Mouse (Mus musculus): ENCODE measurements around the gene Zer1.
A peak's percentile ranks its signal among the peaks of the same experiment; 100 is the strongest.

Zer1 gene

DNA sequence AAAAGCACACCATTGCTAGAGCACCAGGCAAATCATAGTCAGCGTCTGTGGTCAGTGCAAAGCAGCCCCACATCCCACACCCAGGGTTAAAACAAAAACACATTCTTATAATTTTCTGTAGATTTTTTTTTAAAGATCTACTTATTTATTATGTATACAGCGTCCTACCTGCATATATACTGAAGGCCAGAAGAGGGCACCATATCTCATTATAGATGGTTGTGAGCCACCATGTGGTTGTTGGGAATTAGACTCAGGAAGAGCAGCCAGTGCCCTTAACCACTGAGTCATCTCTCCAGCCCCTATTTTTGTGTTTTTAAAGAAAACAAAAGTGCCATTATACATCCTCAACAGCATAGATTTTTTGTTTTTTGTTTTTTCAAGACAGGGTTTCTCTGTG, 4.4 kb upstream of the Zer1 start:
- DNase-seq (ENCODE audit: extremely low spot score, low spot score): no peak

DNA sequence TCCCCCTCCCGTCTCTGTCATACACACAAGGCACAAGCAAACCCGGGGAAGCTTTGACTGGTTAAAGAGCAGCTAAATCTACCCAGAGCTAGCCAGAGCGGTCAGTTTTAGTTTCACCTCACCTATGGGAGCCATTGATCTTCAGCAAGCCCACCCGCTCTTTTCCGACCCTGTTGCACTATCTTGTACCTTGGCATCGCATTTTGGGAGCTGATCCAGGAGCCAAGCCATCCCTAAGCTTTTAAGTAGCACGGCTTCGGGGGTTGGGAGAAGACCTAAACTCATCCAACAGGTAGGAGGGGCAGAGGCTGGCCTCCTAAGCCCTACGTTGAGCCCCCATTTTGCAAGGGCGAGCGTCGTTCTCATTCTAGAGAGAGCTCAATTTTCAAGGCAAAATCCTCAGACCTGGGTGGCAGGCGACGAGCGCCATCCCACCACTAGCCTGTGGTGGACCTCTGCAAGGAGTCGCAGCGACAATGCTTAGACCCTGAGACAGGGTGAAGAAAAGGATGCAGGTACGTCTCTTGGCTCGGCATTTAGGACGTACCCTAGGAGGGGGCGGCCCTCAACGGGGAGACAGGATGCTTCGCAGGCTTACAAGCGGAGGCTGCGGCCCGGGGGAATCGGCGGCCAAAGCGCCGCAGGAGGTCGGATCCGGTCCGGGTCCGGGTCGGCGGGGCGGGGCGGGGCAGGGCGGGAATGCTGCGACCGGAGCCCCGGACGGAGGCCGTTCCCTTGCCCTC, 485 bp downstream of the Zer1 start:
- no peak for DNase-seq (ENCODE audit: extremely low spot score, low spot score)

DNA sequence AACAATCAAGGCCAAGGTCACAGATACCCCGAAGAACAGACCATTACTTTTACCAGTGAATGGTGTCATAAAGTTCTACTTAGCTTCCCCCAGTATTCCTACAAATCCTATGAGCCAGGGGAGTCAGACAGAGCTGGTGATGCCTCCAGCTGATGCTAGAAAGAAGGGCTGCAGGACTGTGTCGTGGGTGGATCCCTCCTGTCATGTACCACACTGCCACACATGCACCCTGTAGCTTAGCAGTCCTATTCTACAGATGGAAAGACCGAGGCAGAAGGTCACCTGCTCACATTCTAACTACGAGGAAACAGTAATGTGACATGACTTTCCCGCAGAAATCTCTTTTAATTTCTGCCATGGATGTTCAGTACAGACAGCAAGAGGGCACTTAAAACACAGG, 1.6 kb downstream of the Zer1 start:
- DNase-seq (ENCODE audit: extremely low spot score, low spot score): no peak

DNA sequence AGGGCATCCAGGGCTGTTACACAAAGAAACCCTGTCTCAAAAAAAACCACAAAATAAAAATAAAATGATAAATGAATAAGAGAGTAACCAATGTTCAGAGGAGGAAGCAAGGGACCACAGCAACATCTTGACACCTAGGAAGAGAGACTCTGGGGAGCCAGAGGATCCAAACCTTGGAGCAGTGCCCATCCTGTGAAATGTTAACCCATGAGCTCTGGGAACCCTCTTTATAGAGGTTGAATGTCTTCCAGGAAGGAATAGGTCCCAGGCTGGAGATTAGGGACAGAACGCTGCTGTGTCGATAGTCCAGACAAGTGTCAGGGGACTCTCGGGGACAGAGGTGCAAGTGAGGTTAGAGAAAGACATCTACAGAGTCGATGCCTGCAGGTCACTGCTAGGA, 4.1 kb downstream of the Zer1 start:
- DNase-seq (ENCODE audit: extremely low spot score, low spot score): no peak

DNA sequence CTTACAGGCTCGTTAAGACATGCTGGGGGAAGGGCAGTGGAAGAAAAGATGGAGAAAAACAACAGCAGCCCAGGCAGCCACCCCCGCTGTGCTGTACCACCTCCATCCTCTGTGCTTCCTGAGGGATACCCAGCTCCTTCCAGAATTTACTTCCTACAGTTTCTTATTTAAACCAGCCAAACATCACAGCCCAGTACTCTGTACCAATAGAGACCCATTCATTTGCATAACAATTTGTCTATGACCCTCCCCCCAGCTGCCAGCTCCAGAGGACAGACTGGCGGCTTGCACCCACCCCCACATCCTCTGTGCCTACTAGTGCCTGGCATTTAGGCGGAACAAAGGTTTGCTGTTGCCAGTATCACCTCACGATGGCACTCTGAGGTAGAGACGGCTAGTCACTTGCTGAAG, 4.7 kb downstream of the Zer1 start:
- no peak for DNase-seq (ENCODE audit: extremely low spot score, low spot score)

DNA sequence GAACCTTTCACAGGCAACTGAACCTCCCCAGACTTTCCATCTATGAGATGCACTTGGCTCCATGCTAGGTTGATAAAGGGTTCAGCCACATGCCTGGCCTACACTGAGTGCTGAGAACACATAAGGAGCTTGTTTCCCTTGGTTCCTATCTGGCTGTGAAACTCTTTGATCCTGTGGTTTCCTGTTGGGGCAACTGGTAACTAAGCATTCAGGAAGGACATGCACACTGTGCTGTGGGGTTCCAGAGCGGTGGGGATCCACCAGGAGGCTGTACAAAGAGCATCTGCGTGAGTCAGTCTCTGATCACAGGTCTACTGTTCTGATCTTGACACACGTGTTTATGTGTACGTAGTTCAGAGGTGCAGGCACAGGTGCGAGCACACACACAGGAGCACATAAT, 11.8 kb downstream of the Zer1 start:
- no peak for DNase-seq (ENCODE audit: extremely low spot score, low spot score)

DNA sequence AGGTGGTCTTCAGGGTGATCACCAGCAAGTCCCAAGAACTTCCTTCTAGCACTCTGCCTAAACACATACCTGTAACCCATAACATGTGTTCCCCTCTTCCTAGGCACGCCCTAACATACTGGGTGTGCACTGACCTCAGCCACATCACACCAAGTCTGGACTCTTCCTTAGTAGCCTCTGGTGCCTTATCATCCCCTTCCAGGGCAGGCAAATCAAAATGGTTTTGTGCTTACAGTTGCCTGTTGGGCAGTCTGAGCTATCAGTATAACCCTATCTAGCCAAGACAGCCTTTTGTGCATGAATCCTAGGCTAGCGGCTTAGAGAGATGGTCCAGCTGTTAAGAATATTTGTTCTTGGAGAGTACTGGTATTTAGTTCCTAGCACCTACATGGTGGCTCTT, 12.9 kb downstream of the Zer1 start:
- no peak for DNase-seq (ENCODE audit: extremely low spot score, low spot score)

DNA sequence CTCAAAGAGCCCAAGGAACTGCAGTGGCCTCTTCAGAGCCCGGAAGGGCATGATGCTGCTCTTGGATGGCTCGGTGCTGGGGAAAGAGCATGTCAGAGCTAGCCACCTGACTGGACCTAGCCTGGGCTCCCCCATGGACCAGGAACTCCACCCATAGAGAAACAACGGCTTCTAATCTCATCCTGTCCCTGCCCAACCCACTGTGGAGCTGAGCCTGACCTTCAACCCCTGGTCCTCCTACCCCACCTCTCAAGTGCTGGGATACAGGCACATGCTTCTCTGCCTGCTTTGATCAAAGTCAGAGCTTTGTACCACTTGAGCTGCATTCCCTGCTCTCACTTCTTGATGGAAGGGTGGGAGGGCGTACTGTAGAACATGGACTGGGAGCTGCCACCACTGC, 16.1 kb downstream of the Zer1 start:
- DNase-seq (ENCODE audit: extremely low spot score, low spot score): no peak

DNA sequence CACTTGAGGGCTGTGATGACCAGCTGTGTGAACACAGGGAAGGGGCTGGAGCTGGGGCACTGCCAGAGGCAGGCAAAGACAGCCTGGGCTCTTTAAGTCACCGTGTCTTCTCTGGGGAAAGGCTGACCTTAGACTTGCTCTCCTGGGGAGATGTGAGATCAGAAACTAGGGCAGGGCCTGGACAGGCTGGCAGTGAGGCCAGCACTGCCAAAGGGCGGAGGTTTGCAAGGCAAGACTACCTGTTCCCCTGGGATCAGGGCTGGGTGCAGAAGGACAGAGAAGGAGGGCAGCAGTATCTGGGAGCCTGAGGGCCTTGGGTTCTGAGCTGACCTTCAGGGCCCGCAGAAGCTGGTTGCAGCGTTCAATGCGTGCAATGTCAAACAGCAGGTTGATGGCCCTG, 16.7 kb downstream of the Zer1 start:
- no peak for DNase-seq (ENCODE audit: extremely low spot score, low spot score)

DNA sequence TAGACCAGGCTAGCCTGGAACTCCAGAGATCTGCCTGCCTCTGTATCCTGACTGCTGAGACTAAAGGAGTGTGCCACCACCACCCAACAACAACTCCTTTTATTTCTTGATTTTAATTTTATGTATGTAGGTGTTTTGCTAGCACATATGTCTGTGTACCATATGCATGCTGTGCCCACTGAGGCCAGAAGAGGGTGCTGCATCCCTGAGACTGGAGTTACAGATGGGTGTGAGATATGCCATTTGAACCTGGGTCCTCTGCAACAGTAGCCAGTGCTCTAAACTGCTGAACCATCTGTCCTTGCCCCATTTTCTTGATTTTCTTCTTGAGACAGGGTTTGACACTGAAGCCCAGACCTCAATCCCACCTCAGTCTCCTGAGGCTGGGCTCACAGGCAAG, 18.0 kb downstream of the Zer1 start:
- DNase-seq (ENCODE audit: extremely low spot score, low spot score): peak; percentile 52

DNA sequence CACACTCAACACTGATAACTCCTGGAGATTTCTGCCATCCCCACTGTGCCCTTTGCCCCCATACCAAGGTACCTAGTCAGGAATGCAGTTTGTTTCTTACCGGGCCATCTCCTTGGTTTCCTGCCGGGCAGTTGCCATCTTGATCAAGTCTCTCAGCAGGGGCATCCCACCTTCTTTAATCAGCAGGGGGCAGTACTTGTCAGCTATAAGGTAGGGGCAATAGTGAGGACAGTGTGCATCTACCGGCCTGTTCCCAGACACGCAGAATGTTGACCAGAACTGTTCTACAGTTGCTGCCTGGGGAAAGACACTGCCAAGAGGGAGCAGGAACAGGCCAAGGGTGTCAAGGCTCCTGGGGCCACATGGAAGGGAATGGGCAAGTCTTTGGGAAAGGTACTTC, 24.2 kb downstream of the Zer1 start:
- no peak for DNase-seq (ENCODE audit: extremely low spot score, low spot score)

DNA sequence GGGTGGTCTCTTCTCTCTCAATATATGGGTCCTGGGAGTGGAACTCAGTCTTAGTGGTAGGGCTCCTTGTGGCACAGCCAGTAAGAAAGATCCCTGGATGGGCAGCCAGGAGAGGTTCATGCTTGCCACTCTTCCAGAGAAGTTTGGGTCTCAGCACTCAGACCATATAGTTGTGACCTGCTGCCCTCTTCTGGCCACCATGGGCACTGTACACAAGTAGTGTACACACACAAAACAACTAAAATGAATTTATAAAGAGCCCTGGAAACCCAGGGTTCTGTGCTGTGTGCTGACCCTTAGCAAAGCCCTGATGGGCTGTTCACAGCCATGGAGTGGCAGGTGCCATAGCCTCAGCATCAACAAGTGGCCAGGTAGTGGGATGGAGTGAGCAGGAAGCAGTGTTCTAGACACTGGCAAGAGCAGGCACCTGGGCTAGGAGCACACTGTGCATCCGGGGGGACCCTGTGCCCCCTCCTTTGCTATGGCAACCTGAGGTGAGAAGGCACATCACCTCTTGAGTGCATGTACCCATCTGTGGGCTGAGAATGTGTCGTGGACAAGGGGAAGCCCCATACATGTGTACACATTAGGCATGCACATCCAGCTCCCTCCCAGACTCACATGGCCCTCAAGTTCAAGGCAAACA, 28.4 kb downstream of the Zer1 start:
- peak; percentile 51 for DNase-seq (ENCODE audit: extremely low spot score, low spot score)

DNA sequence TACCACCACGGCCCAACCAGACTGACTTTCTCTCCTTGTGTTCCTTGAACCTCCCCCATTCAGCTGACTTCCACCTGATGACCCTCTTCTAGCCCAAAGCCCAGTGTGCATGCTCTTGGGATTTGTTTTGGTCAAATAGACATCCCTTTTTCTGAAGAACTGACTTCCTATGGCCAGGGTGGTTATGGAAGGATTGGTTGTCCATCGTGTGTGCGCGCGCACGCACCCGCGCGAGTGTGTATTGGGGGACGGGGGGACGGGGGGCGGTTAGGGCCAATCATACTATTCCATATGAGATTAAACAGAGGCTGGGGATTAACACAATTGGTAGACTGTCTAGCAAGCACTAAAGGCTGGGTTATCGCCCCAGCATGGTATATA, 30.2 kb downstream of the Zer1 start:
- no peak for DNase-seq (ENCODE audit: extremely low spot score, low spot score)

DNA sequence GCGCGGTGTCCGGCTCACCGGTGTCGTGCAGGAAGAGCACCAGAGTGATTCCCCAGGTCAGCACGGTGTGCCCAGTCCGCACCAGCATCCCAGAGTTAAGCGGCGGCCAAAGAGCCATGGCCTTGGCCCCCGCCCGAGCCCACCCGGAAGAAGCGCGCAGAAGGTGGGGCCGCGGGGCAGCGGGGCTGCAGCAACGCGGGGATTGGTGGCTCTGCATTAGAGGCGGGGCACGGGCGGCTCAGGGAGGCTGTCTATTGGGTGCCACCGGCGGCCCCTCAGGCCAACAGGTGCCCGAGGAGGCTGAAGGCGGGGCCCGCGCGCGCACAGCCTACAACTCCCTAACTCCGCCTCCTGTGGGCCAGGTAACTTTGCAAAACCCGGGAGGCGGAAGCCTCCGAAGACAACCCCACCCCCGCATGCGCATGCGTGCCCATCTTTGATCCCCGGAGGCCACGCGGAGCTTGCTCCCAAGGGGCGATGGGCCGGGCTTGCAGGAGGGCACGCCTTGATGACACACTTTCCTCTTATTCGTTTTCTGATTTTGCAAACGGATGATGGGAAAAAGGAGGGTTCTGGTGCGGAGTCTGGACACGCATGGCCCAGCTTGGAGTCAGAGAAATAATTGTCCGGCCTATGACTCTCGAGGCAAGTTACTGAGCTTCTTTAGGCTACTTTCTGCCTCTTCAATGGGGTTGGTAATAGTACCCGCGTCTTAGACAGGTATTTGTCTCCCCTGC, 30.7 kb downstream of the Zer1 start, which contains the start of gene Zdhhc12:
Gene Zdhhc12, minus strand, starts transcription at position 178 of the 737 bp plus-strand sequence.
- DNase-seq (ENCODE audit: extremely low spot score, low spot score): peak; percentile 92

DNA sequence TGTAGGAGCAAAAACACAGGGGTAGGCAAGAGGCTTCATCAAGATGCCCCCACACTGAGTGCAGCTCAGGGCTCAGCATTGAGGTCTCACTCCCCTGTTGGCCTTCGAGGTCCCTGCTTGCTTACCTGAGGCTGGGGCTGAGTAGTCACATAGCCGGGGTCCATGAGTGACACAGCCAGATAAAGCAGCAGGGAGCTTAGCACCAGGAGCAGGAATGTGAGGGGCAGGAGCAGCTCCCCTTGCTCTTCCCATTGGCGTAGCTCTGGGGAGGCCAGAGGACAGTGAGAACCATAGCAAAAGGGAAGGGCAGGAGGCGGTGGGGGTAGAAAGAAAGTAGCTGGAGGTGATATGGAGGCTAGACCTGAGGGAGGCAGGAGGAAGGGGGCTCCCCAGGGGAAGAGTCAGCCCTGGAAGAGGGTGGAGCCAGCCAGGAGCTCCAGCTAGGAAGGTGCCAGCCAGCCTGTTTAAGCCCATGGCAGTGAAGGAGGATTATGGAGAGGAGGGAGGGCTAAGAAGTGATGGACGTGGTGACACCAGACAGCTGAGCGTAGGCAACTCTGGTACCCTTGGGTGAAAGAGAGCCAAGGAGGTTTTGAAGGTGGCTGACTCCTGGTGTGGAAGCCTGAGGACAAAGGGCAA, 32.0 kb downstream of the Zer1 start:
- no peak for DNase-seq (ENCODE audit: extremely low spot score, low spot score)

DNA sequence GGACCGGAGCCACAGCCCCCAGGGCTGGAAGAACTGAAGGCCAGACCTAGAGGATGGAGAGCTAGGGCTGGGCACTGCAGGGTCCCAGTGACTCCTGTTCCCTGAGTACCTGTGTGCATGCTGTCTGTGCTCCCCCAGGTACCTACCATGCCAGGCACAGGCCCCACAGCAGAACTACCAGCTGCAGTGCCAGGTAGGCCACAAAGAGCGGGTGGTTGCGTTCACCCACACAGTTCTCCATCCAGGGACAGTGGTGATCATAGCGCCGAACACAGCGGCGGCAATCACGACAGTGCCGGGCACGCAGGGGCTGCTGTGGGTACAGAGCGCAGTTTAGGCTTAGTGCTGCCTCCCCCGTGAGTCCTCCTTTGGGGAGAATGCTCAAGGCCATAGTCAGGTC, 32.9 kb downstream of the Zer1 start:
- no peak for DNase-seq (ENCODE audit: extremely low spot score, low spot score)

DNA sequence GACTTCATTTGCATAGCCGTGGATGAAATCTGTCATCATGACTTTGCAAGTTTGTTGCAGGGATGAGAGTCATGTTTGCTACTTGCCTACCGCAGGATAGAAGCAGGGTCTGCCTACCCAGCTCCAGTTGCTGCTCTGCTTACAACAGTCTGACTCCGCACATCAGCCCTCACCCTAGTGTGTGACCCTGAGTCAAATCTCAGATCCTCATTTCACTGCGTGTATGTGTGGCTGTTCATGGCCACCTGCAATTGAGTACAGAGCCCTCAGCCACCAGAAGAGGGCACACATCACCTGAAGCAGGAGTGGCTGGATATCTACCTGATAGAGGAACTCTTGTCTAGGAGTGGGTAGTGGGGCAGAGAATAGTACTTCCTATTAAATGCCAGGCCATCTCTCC, 37.1 kb downstream of the Zer1 start:
- DNase-seq (ENCODE audit: extremely low spot score, low spot score): no peak

DNA sequence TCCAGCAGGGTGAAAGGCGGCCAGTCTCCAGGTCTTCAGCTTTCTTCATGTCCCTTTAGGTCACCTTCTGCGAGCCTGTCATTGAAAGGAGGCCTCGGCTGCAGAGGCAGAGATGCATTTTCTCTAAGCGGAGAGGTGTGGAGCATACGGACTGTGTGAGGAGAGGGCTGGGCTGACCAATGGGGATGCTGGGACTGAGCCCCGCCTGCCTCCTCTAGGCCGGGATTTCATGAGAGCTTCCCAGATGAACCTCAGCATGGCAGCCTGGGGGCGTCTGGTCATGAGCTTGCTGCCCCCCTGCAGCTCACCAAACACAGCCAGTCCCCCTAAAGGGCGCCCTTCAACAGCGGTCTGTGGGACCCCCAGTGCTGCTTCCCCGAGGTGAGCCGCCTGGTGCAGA, 39.8 kb downstream of the Zer1 start:
- DNase-seq (ENCODE audit: extremely low spot score, low spot score): peak; percentile 39

DNA sequence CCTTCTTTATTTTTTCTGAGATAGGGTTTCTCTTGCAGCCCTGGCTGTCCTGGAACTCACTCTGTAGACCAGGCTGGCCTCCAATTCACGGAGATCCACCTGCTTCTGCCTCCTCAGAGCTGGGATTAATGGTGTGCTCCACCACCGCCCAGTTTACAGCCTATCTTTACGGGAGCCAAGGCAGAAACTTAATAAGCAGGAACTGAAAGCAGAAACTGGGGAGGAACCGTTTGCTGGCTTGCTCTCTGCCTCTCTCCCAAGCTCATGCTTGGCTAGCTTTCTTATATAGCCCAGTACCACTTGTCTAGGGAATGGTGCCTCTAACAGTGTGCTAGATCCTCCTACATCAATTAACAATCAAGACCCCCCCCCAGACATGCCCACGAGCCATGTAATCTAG, 40.3 kb downstream of the Zer1 start:
- no peak for DNase-seq (ENCODE audit: extremely low spot score, low spot score)

DNA sequence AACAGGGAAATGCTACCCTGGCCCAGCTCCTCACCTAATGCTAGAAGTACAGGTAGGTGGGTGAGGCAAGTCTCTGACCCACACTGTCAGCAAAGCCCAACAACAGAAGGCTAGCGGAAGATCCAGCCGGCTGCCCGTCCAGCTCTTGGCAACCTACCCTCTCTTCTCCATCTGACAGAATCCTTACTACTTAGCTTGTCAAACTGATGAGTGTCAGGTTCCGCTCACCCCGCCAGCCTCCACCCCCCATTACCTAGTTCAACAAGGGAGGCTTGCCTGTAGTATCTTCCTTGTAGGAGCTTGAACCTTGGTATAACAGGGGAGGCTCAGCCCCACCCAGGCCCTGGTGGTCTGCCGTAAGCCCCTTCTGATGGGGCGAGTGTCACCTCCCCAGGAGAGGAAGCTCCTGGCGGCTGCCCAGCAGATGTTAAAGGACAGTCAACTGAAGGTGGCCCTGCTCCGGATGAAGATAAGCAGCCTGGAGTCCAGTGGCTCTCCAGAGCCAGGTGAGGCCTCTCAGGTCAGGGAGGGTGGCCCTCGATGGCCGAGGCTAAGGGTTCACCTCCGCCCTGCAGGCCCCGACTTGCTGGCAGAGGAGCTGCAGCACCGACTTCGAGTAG, 44.1 kb downstream of the Zer1 start:
- no peak for DNase-seq (ENCODE audit: extremely low spot score, low spot score)

DNA sequence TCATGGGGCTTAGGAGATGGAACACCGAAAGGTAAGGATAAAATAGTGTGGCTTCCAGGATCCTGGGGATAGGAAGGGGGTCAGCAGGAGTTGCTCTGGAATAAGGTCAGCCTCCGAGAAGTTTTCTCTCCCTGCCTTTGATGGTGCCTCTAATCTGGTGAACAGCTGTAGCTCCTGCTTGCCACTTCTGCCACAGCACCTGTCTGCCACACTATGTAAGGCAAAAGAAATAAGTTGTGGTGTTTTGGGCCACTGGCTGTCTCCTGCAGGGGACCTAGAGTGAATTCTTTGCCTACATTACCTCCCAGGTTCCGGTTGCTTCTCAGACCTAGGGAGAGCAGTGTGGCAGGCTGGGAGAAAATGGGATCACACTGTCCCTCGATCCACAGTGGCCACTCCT, 45.6 kb downstream of the Zer1 start:
- DNase-seq (ENCODE audit: extremely low spot score, low spot score): no peak

DNA sequence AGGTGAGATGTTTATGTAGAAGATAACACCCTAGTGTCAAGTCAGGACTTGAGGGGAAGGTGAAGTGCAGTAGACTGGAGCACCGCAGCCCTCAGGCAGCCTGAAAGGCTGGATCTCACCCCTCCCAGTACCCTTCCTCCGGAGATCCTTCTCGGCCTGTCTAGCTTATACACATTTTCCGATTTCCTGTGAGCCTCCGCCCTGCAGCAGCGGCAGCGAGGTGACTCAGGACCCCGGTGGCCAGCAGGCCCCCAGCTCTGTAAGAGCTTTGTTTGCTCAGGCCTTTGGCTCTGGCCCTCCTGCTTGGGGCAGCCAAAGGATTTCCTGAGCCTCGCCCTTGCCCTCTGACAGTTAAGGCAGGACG, 46.1 kb downstream of the Zer1 start:
- DNase-seq (ENCODE audit: extremely low spot score, low spot score): no peak
